Mouse (Mus musculus) hindbrain, embryonic 10.5 days (tissue): Measurements from ENCODE around the gene Chst15. TPM values are rescaled to one million over a fixed set of nuclear protein-coding genes. Genes with fewer than 3 reads are reported as not detected.

Experiments used
- DNase-seq: peaks from one replicate; pipeline ENCODE4 v3.0.0-alpha.2; 2017; ENCODE audit warnings: low spot score
- H3K27ac ChIP-seq: fragments of 300-500 bp; sonication (generic); 2 replicates; pipeline ENCODE4 v1.5.1; 2016; ENCODE audit warnings: mild to moderate bottlenecking, moderate library complexity
- H3K27me3 ChIP-seq: fragments of 300-500 bp; sonication (generic); 2 replicates; pipeline ENCODE4 v1.6.1; 2016; ENCODE audit warnings: mild to moderate bottlenecking; ENCODE audit not compliant: poor library complexity, insufficient read depth, severe bottlenecking
- H3K36me3 ChIP-seq: fragments of 300-500 bp; sonication (generic); 2 replicates; pipeline ENCODE4 v1.6.1; 2016; ENCODE audit warnings: mild to moderate bottlenecking, moderate library complexity
- H3K4me1 ChIP-seq: fragments of 300-500 bp; sonication (generic); replicated peaks from 2 replicates; pipeline ENCODE4 v1.6.1; 2016; ENCODE audit warnings: mild to moderate bottlenecking
- H3K4me3 ChIP-seq: fragments of 300-500 bp; sonication (generic); 2 replicates; pipeline ENCODE4 v1.5.1; 2016; ENCODE audit warnings: mild to moderate bottlenecking, moderate library complexity
- H3K9me3 ChIP-seq: fragments of 300-500 bp; sonication (generic); 2 replicates; pipeline ENCODE4 v1.6.1; 2016; ENCODE audit warnings: mild to moderate bottlenecking, moderate library complexity
- WGBS: fragments of 180-500 bp; shearing (Covaris S2); methylation state at CpG from one replicate; pipeline ENCODE4 v1.1.7; 2016; 5-methylcytosine and 5-hydroxymethylcytosine counted together
- polyA plus RNA-seq: library from polyadenylated mRNA; unstranded; fragments of >200 nt; fragmentation: Nextera tagmentation; extraction: Ambion mirVana; gene quantifications from 2 replicates; pipeline ENCODE4 v1.2.1, GENCODE M21; 2016

The Chst15 gene
- polyA plus RNA-seq, 1 experiment from 2014 or later, result 25.9 TPM

- no peaks in the 10 kb centered on the region for H3K36me3 ChIP-seq
- H3K4me1 ChIP-seq, result peaks cover 86% of the 10 kb centered on the region
- no peaks in the 10 kb centered on the region for H3K27me3 ChIP-seq
- H3K27ac ChIP-seq, result peak overlapping the region; percentile 83
- H3K4me3 ChIP-seq, result no peak overlapping the region
- no peak for DNase-seq
- 67% methylated on average over 7 of the region's 7 CpGs for WGBS
- H3K9me3 ChIP-seq, result no peaks in the 10 kb centered on the region
Measured at GRCm38 (mm10) chr7:132284048-132284737, 32.8 kb downstream of the Chst15 start.

DNA sequence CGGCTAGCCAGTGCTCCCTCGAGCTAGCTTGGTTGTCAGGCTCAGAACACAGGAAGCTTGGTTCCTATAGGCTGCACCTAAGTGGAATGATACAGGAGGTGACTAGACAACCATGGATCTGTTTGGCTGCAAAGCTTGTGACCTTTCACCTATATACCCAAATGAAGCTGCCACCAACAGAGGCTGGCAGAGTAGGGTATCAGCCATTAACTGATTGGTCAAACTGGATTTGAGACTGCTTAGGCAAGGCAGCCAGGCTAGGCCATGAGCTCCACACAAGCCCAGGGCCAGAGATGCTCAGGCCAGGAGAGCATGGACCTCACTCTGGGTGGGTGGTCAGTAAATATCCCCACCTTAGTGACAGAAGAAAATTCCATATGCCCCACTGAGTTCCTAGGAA, 34.5 kb downstream of the Chst15 start:
- WGBS, result 95% methylated on average over 2 of the region's 2 CpGs

DNA sequence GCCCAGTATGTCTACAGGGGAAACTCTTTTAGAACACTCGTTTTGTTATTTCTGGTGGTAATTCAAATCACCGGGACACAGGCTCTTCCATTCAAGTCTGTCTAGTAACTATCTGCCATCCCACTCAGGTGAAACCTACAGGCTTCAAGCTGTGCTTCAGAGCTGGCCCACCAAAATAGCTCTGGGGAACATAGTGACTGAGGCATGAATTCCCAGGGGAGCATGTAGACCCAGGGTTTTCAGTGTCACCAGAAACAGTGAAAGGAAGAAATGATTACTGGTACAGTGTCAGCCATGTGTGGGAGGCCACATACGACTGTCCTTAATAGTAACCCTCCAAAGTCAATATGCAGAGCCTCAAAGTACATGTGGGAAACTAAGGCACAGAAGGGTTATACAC, 34.9 kb downstream of the Chst15 start:
- DNase-seq, result no peak
- H3K9me3 ChIP-seq, result no peaks in the 10 kb centered on the region
- 83% methylated on average over 3 of the region's 3 CpGs for WGBS
- no peaks in the 10 kb centered on the region for H3K27me3 ChIP-seq
- 0 out of 2 replicates have a peak, but pooled peaks cover 4% of the 10 kb centered on the region for H3K36me3 ChIP-seq
- H3K27ac ChIP-seq, result peak overlapping the region; percentile 83
- H3K4me1 ChIP-seq, result peaks cover 78% of the 10 kb centered on the region
- no peak overlapping the region for H3K4me3 ChIP-seq

More for the DNA sequence above, 34.5 kb downstream of the Chst15 start:
- H3K4me3 ChIP-seq, result no peak overlapping the region
- 0 out of 2 replicates have a peak, but pooled peaks cover 4% of the 10 kb centered on the region for H3K36me3 ChIP-seq
- DNase-seq, result no peak
- peaks cover 78% of the 10 kb centered on the region for H3K4me1 ChIP-seq
- H3K9me3 ChIP-seq, result no peaks in the 10 kb centered on the region
- no peaks in the 10 kb centered on the region for H3K27me3 ChIP-seq
- H3K27ac ChIP-seq, result peak overlapping the region; percentile 83

- H3K9me3 ChIP-seq, result no peaks in the 10 kb centered on the region
- H3K27ac ChIP-seq, result peak overlapping the region; percentile 83
- 0 out of 2 replicates have a peak, but pooled peaks cover 4% of the 10 kb centered on the region for H3K36me3 ChIP-seq
- no peak overlapping the region for H3K4me3 ChIP-seq
- peaks cover 76% of the 10 kb centered on the region for H3K4me1 ChIP-seq
- DNase-seq, result no peak
- WGBS, result 79% methylated on average over 4 of the region's 4 CpGs
- H3K27me3 ChIP-seq, result no peaks in the 10 kb centered on the region
Measured at GRCm38 (mm10) chr7:132281753-132282152, 35.3 kb downstream of the Chst15 start.

DNA sequence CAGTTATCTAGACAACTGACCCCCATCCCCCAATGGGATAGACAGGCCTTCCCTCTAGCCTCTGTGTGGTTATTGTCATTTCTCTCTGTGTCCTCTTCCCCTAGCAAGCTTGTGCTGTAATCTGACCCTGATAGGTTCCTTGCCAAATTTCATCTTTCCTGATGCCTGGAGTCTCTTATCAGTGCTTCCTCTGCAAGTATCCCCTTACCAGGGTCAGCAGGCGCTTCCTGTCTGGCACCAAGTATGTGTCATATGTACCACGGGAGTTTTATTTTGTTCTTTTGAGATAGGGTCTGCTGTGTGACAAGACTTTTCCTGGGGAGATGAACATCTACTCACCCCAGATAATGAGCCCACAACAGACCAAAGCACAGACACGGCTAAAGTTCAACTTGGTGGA, 38.4 kb downstream of the Chst15 start:
- Histone ChIP-seq H3K27me3 (no peaks in the 10 kb centered on the region), H3K4me1 (peaks cover 48% of the 10 kb centered on the region), H3K9me3 (no peaks in the 10 kb centered on the region), H3K27ac (no peak overlapping the region), H3K36me3 (peaks cover 19% of the 10 kb centered on the region), H3K4me3 (no peak overlapping the region)
- DNase-seq, result no peak
- 75% methylated on average over 3 of the region's 3 CpGs for WGBS

- Histone ChIP-seq H3K4me1 (peaks cover 26% of the 10 kb centered on the region), H3K4me3 (no peak overlapping the region), H3K9me3 (no peaks in the 10 kb centered on the region), H3K27me3 (no peaks in the 10 kb centered on the region), H3K27ac (no peak overlapping the region), H3K36me3 (peaks cover 31% of the 10 kb centered on the region)
- WGBS, result 93% methylated on average over 5 of the region's 5 CpGs
- DNase-seq, result no peak
Measured at GRCm38 (mm10) chr7:132276287-132276686, 40.7 kb downstream of the Chst15 start.

GRCm38 (mm10) chr7:132273741-132274513, 43.1 kb downstream of the Chst15 start:
- Histone ChIP-seq H3K27ac (no peak overlapping the region), H3K9me3 (no peaks in the 10 kb centered on the region), H3K4me1 (peaks cover 18% of the 10 kb centered on the region), H3K36me3 (peaks cover 51% of the 10 kb centered on the region), H3K27me3 (no peaks in the 10 kb centered on the region), H3K4me3 (no peak overlapping the region)
- no peak for DNase-seq
- 46% methylated on average over 2 of the region's 2 CpGs for WGBS

DNA sequence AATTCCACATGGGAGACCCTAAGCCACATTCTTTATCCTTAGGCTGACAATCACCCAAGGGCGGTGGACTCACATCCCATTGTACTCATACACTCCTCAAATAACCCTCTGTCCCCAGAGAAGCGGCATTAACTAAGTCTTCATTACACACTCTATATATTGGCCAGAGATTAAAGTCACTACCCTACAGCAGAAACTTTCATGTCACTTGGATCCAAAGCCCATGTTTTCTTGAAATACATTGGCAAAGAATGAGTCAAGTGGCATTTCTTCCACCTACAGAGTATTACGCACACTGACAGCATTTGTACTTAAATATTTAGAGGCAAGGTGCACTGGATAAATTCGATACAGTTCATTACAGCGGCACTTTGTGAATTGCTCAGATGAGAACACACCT, 44.0 kb downstream of the Chst15 start:
- Histone ChIP-seq H3K36me3 (peaks cover 56% of the 10 kb centered on the region), H3K27ac (no peak overlapping the region), H3K27me3 (no peaks in the 10 kb centered on the region), H3K9me3 (no peaks in the 10 kb centered on the region), H3K4me1 (peaks cover 10% of the 10 kb centered on the region), H3K4me3 (no peak overlapping the region)
- no peak for DNase-seq
- 94% methylated on average over 5 of the region's 5 CpGs for WGBS

GRCm38 (mm10) chr7:132270364-132270763, 46.7 kb downstream of the Chst15 start:
- no peaks in the 10 kb centered on the region for H3K9me3 ChIP-seq
- DNase-seq, result no peak
- peaks cover 2% of the 10 kb centered on the region; the same call in 1 of the 2 replicates for H3K4me1 ChIP-seq
- H3K36me3 ChIP-seq, result peaks cover 83% of the 10 kb centered on the region
- H3K27me3 ChIP-seq, result no peaks in the 10 kb centered on the region
- WGBS, result 92% methylated on average over 8 of the region's 8 CpGs
- H3K4me3 ChIP-seq, result no peak overlapping the region
- no peak overlapping the region for H3K27ac ChIP-seq

- Histone ChIP-seq H3K27ac (no peak overlapping the region), H3K9me3 (no peaks in the 10 kb centered on the region), H3K36me3 (peaks cover 81% of the 10 kb centered on the region), H3K4me1 (peaks cover 9% of the 10 kb centered on the region), H3K4me3 (no peak overlapping the region), H3K27me3 (no peaks in the 10 kb centered on the region)
- no peak for DNase-seq
- WGBS, result 90% methylated on average over 3 of the region's 3 CpGs
Measured at GRCm38 (mm10) chr7:132269661-132270060, 47.4 kb downstream of the Chst15 start.

GRCm38 (mm10) chr7:132267721-132268498, 49.1 kb downstream of the Chst15 start:
- H3K27ac ChIP-seq, result 0 out of 2 replicates have a peak overlapping the region, but pooled peaks have one; percentile 5
- H3K9me3 ChIP-seq, result no peaks in the 10 kb centered on the region
- 91% methylated on average over 4 of the region's 4 CpGs for WGBS
- peaks cover 69% of the 10 kb centered on the region for H3K36me3 ChIP-seq
- H3K27me3 ChIP-seq, result no peaks in the 10 kb centered on the region
- no peak overlapping the region for H3K4me3 ChIP-seq
- peaks cover 26% of the 10 kb centered on the region for H3K4me1 ChIP-seq
- no peak for DNase-seq

DNA sequence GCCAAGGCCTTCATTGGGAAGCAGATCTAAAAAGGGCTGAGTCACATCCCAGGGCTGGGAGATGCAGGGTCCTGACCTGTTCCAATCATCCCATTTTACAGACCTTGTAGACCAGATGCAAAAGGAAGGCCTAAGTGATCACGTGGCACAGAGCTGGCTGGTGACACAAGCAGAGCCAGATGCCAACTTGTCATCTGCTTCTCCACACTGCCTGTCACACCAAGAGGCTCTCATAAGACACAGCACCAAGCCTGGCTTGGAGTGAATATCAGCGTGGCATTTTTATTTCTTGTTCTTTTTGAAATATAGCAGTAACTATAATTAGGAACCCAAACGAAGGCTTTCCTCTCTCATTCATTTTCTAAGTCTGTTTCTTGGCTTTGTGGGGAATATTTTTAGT, 52.3 kb downstream of the Chst15 start:
- H3K27ac ChIP-seq, result peak overlapping the region; percentile 88
- no peak for DNase-seq

More for the DNA sequence above, 52.3 kb downstream of the Chst15 start:
- WGBS, result 65% methylated on average over 3 of the region's 3 CpGs
- no peak overlapping the region for H3K4me3 ChIP-seq
- H3K36me3 ChIP-seq, result peaks cover 71% of the 10 kb centered on the region
- no peaks in the 10 kb centered on the region for H3K27me3 ChIP-seq
- peaks cover 58% of the 10 kb centered on the region for H3K4me1 ChIP-seq
- H3K9me3 ChIP-seq, result no peaks in the 10 kb centered on the region
